Comparison of ENCODE assay signal across 9 mouse cellular contexts in the genomic region with DNA sequence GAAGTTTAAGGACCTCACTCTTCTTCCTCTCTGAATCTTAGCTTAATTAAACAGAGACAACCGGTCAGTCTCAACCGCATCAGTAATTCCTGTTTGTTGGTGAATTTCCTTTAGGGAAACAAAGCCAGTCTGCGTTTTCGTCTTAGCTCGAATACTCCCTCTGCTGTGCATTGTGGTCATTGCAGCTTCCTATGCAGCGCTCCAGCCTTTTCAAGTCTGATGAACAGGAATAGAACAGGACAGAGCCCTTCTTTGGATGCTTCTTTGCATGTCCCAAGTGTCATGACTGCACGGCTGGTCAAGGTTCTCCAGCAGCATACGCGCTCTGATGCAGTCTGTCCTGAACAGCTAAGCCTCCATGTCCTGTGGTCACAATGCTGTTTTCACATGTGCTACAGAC. TPM values are rescaled to one million over a fixed set of nuclear protein-coding genes. Genes with fewer than 3 reads are reported as not detected.
DNase-seq lines count a peak whose midpoint lies in the region; ATAC-seq and TF ChIP-seq lines count a peak whose summit lies in the region.
"Had no signal": no experiment of that assay in that cellular context is flagged by ENCODE, and none has a peak within 500 bp of the region (broad histone marks: within the 10 kb centered on the region; RNA-seq: fewer than 3 reads in every experiment).

No protein-coding gene starts in this region.

- no peak for ATAC-seq in intestine, postnatal 0 days
- ATAC-seq in intestine, embryonic 15.5 days = no peak
- ATAC-seq in frontal cortex, adult (ENCODE audit: low TSS enrichment) = peak; percentile 49

- H3K4me2 ChIP-seq in intestine, postnatal 0 days (replicated peaks; ENCODE audit: low read depth) = no peak overlapping the region
- H3K4me2 ChIP-seq in intestine, embryonic 15.5 days (replicated peaks) = no peak overlapping the region
- H3K4me2 ChIP-seq: lung, embryonic 15.5 days had no signal

- no peaks in the 10 kb centered on the region for H3K27me3 ChIP-seq in intestine, postnatal 0 days (replicated peaks; ENCODE audit: control insufficient read depth, insufficient read depth, low read length)
- no peaks in the 10 kb centered on the region for H3K27me3 ChIP-seq in intestine, embryonic 15.5 days (replicated peaks)

- no peak overlapping the region for H3K9ac ChIP-seq in intestine, postnatal 0 days (ENCODE audit: low read depth, low read length)
- no peak overlapping the region for H3K9ac ChIP-seq in intestine, embryonic 15.5 days
- H3K9ac ChIP-seq: lung, embryonic 15.5 days had no signal

- no peaks in the 10 kb centered on the region for H3K9me3 ChIP-seq in intestine, postnatal 0 days (ENCODE audit: control insufficient read depth)
- H3K9me3 ChIP-seq in intestine, embryonic 15.5 days = no peaks in the 10 kb centered on the region
- H3K9me3 ChIP-seq: lung, embryonic 15.5 days had no signal

- peak; percentile 48 for DNase-seq in Muller cell, postnatal 12 days (ENCODE audit: inconsistent ontology term)
- peak; percentile 83 to 88 for DNase-seq in cerebellum, postnatal 10 days
- DNase-seq in kidney, postnatal 36 days = peak; percentile 61 to 87
- peak; percentile 56 to 82 for DNase-seq in lung, postnatal 4 days
- peak; percentile 72 for DNase-seq in right cerebral cortex, postnatal 14 days

- H3K27ac ChIP-seq in intestine, postnatal 0 days (ENCODE audit: low read depth, low read length) = no peak overlapping the region
- H3K27ac ChIP-seq in intestine, embryonic 15.5 days = no peak overlapping the region
- H3K27ac ChIP-seq: lung, embryonic 15.5 days had no signal

- 24% methylated on average over 9 of the region's 9 CpGs for WGBS in intestine, postnatal 0 days
- whole genome bisulfite sequencing in intestine, embryonic 15.5 days = 23% methylated on average over 9 of the region's 9 CpGs

- H3K36me3 ChIP-seq in intestine, postnatal 0 days (ENCODE audit: control insufficient read depth, insufficient read depth) = peaks cover 35% of the 10 kb centered on the region
- H3K36me3 ChIP-seq in intestine, embryonic 15.5 days = peaks cover 16% of the 10 kb centered on the region; the same call in 1 of the 2 replicates

- peak; percentile 91 for TF ChIP-seq CTCF in intestine, postnatal 0 days (IDR thresholded peaks at IDR 0.05; ENCODE audit: low read depth)

- no peak overlapping the region for H3K4me3 ChIP-seq in intestine, postnatal 0 days (ENCODE audit: low read depth, low read length)
- H3K4me3 ChIP-seq in intestine, embryonic 15.5 days (replicated peaks) = no peak overlapping the region
- H3K4me3 ChIP-seq: lung, embryonic 15.5 days had no signal

- H3K4me1 ChIP-seq in intestine, postnatal 0 days (replicated peaks; ENCODE audit: control insufficient read depth, insufficient read depth, low read length) = no peaks in the 10 kb centered on the region
- peaks cover 10% of the 10 kb centered on the region; the same call in 1 of the 2 replicates for H3K4me1 ChIP-seq in intestine, embryonic 15.5 days (replicated peaks)

RNA-seq across cellular contexts. Expression of gene Tomm6, which starts 11.6 kb away (rescaled TPM):
- polyA plus RNA-seq in intestine, postnatal 0 days (2015; fragmentation: Nextera tagmentation; extraction: Ambion mirVana) = 384 and 398 TPM in 2 replicates
- 425 and 452 TPM in 2 replicates for polyA plus RNA-seq in intestine, embryonic 15.5 days (2015; fragmentation: Nextera tagmentation; extraction: Ambion mirVana)

RNA-seq across cellular contexts. Expression of gene Frs3, which starts 12.2 kb away (rescaled TPM):
- 2.9 TPM in 2 replicates for polyA plus RNA-seq in intestine, postnatal 0 days (2015; fragmentation: Nextera tagmentation; extraction: Ambion mirVana)
- polyA plus RNA-seq in intestine, embryonic 15.5 days (2015; fragmentation: Nextera tagmentation; extraction: Ambion mirVana) = 4.8 and 5.5 TPM in 2 replicates

RNA-seq across cellular contexts. Expression of gene Gm21981, which starts 17.7 kb away (rescaled TPM):
- 0.12 TPM in 1 of 2 replicates, not detected in the other for polyA plus RNA-seq in intestine, postnatal 0 days (2015; fragmentation: Nextera tagmentation; extraction: Ambion mirVana)
- polyA plus RNA-seq in intestine, embryonic 15.5 days (2015; fragmentation: Nextera tagmentation; extraction: Ambion mirVana) = 0.18 and 0.24 TPM in 2 replicates

RNA-seq across cellular contexts. Expression of gene Prickle4, which starts 18.0 kb away (rescaled TPM):
- 0.33 and 0.64 TPM in 2 replicates for polyA plus RNA-seq in intestine, postnatal 0 days (2015; fragmentation: Nextera tagmentation; extraction: Ambion mirVana)
- polyA plus RNA-seq in intestine, embryonic 15.5 days (2015; fragmentation: Nextera tagmentation; extraction: Ambion mirVana) = 0.40 and 0.52 TPM in 2 replicates

RNA-seq across cellular contexts. Expression of gene Usp49, which starts 46.1 kb away (rescaled TPM):
- 2.6 and 2.9 TPM in 2 replicates for polyA plus RNA-seq in intestine, postnatal 0 days (2015; fragmentation: Nextera tagmentation; extraction: Ambion mirVana)
- 5.9 and 6.3 TPM in 2 replicates for polyA plus RNA-seq in intestine, embryonic 15.5 days (2015; fragmentation: Nextera tagmentation; extraction: Ambion mirVana)
